Mouse (Mus musculus) layer of hippocampus, adult 9-11 months (tissue): Measurements from ENCODE around the gene Vps39.

Source experiments
- DNase-seq: peaks from one replicate; pipeline ENCODE4 v3.0.0; 2022

Vps39 gene

GRCm38 (mm10) chr2:120352682-120353646 is at the start of gene Vps39:
TSS of gene Vps39 (minus strand) at chr2:120353137.
- DNase-seq = peak; percentile 93

GRCm38 (mm10) chr2:120397951-120398350 is 45.0 kb upstream of the Vps39 start:
- no peak for DNase-seq

- no peak for DNase-seq
Measured at GRCm38 (mm10) chr2:120392406-120392805, 39.5 kb upstream of the Vps39 start.

GRCm38 (mm10) chr2:120390934-120391333 is 38.0 kb upstream of the Vps39 start:
- DNase-seq = no peak

GRCm38 (mm10) chr2:120389376-120389775 is 36.4 kb upstream of the Vps39 start:
- no peak for DNase-seq

GRCm38 (mm10) chr2:120387291-120387690 is 34.4 kb upstream of the Vps39 start:
- DNase-seq = no peak

- no peak for DNase-seq
Measured at GRCm38 (mm10) chr2:120386264-120386663, 33.3 kb upstream of the Vps39 start.

- DNase-seq = no peak
Measured at GRCm38 (mm10) chr2:120373858-120374257, 20.9 kb upstream of the Vps39 start.

- no peak for DNase-seq
Measured at GRCm38 (mm10) chr2:120367416-120368207, 14.7 kb upstream of the Vps39 start.

- DNase-seq = no peak
Measured at GRCm38 (mm10) chr2:120366501-120366900, 13.6 kb upstream of the Vps39 start.

GRCm38 (mm10) chr2:120360425-120360824 is 7.5 kb upstream of the Vps39 start:
- DNase-seq = no peak

- no peak for DNase-seq
Measured at GRCm38 (mm10) chr2:120351321-120351720, 1.6 kb downstream of the Vps39 start.

- peak; percentile 59 for DNase-seq
Measured at GRCm38 (mm10) chr2:120348120-120348519, 4.8 kb downstream of the Vps39 start.

GRCm38 (mm10) chr2:120341741-120342140 is 11.2 kb downstream of the Vps39 start:
- DNase-seq = no peak

- DNase-seq = no peak
Measured at GRCm38 (mm10) chr2:120337886-120338285, 15.1 kb downstream of the Vps39 start.

- DNase-seq = no peak
Measured at GRCm38 (mm10) chr2:120331575-120331974, 21.4 kb downstream of the Vps39 start.

GRCm38 (mm10) chr2:120315077-120315476 is 37.9 kb downstream of the Vps39 start:
- DNase-seq = no peak

- DNase-seq = no peak
Measured at GRCm38 (mm10) chr2:120314487-120314886, 38.5 kb downstream of the Vps39 start.

- no peak for DNase-seq
Measured at GRCm38 (mm10) chr2:120313976-120314375, 39.0 kb downstream of the Vps39 start, which contains the start of gene Pla2g4f. TSS of gene Pla2g4f (minus strand) at chr2:120314165.

- DNase-seq = no peak
Measured at GRCm38 (mm10) chr2:120312276-120312825, 40.6 kb downstream of the Vps39 start.

GRCm38 (mm10) chr2:120304113-120304512 is 48.8 kb downstream of the Vps39 start:
- no peak for DNase-seq

GRCm38 (mm10) chr2:120301076-120301475 is 51.9 kb downstream of the Vps39 start:
- DNase-seq = no peak

- no peak for DNase-seq
Measured at GRCm38 (mm10) chr2:120299866-120300265, 53.1 kb downstream of the Vps39 start.
